Mouse (Mus musculus): Measurements from ENCODE around the gene Npsr1.

Gene Npsr1

GRCm38 (mm10) chr9:24097696-24098095 lies at the start of gene Npsr1:
TSS of gene Npsr1 (plus strand) at chr9:24097996.
- DNase-seq = no peak

GRCm38 (mm10) chr9:24051538-24051937 lies 46.3 kb upstream of the Npsr1 start:
- DNase-seq = no peak

GRCm38 (mm10) chr9:24063251-24063650 lies 34.5 kb upstream of the Npsr1 start:
- no peak for DNase-seq

- no peak for DNase-seq
Measured at GRCm38 (mm10) chr9:24071664-24072063, 26.1 kb upstream of the Npsr1 start.

GRCm38 (mm10) chr9:24077596-24077995 lies 20.2 kb upstream of the Npsr1 start:
- no peak for DNase-seq

GRCm38 (mm10) chr9:24091875-24092274 lies 5.9 kb upstream of the Npsr1 start:
- no peak for DNase-seq

- DNase-seq = no peak
Measured at GRCm38 (mm10) chr9:24098526-24098925, 730 bp downstream of the Npsr1 start.

GRCm38 (mm10) chr9:24099631-24100030 lies 1.8 kb downstream of the Npsr1 start:
- no peak for DNase-seq

- no peak for DNase-seq
Measured at GRCm38 (mm10) chr9:24119423-24119822, 21.6 kb downstream of the Npsr1 start.

GRCm38 (mm10) chr9:24133142-24133541 lies 35.3 kb downstream of the Npsr1 start:
- DNase-seq = no peak

- no peak for DNase-seq
Measured at GRCm38 (mm10) chr9:24136354-24136753, 38.6 kb downstream of the Npsr1 start.

- no peak for DNase-seq
Measured at GRCm38 (mm10) chr9:24144341-24144740, 46.5 kb downstream of the Npsr1 start.

- no peak for DNase-seq
Measured at GRCm38 (mm10) chr9:24157208-24157607, 59.4 kb downstream of the Npsr1 start.

- DNase-seq = no peak
Measured at GRCm38 (mm10) chr9:24160409-24160808, 62.6 kb downstream of the Npsr1 start.

GRCm38 (mm10) chr9:24168501-24168900 lies 70.7 kb downstream of the Npsr1 start:
- no peak for DNase-seq

- no peak for DNase-seq
Measured at GRCm38 (mm10) chr9:24170728-24171127, 72.9 kb downstream of the Npsr1 start.

- DNase-seq = no peak
Measured at GRCm38 (mm10) chr9:24178744-24179143, 80.9 kb downstream of the Npsr1 start.

- no peak for DNase-seq
Measured at GRCm38 (mm10) chr9:24180926-24181325, 83.1 kb downstream of the Npsr1 start.

- no peak for DNase-seq
Measured at GRCm38 (mm10) chr9:24186289-24186688, 88.5 kb downstream of the Npsr1 start.

GRCm38 (mm10) chr9:24189511-24190260 lies 91.9 kb downstream of the Npsr1 start:
- DNase-seq = no peak

GRCm38 (mm10) chr9:24190261-24190588 lies 92.4 kb downstream of the Npsr1 start:
- no peak for DNase-seq

- DNase-seq = no peak
Measured at GRCm38 (mm10) chr9:24198254-24198653, 100.5 kb downstream of the Npsr1 start.

GRCm38 (mm10) chr9:24211636-24212035 lies 113.8 kb downstream of the Npsr1 start:
- DNase-seq = no peak

- DNase-seq = no peak
Measured at GRCm38 (mm10) chr9:24217721-24218120, 119.9 kb downstream of the Npsr1 start.

- DNase-seq = no peak
Measured at GRCm38 (mm10) chr9:24236461-24236860, 138.7 kb downstream of the Npsr1 start.
